Mouse (Mus musculus) stomach, postnatal 0 days (tissue): ENCODE measurements around the gene Fbxw7.

Experiments used
- CTCF ChIP-seq: IDR thresholded peaks from 2 replicates; pipeline ENCODE4 v1.5.1; 2016; ENCODE audit warnings: antibody characterized with exemption, low read depth, mild to moderate bottlenecking, moderate library complexity
- EP300 ChIP-seq: optimal IDR thresholded peaks from 2 replicates; pipeline ENCODE3; 2016; ENCODE audit warnings: antibody characterized with exemption

GRCm38 (mm10) chr3:84827617-84828016 lies 12.5 kb downstream of the Fbxw7 start:
- TF ChIP-seq EP300: no peak
- TF ChIP-seq CTCF: no peak
